Mouse (Mus musculus) megakaryocyte, embryonic 14.5 days (primary cell): Measurements from ENCODE around the gene Itk. TPM values are rescaled to one million over a fixed set of nuclear protein-coding genes. Genes with fewer than 3 reads are reported as not detected.

Experiments used
- H3K27me3 ChIP-seq: replicated peaks from 2 replicates; pipeline ENCODE3; 2012; ENCODE audit warnings: inconsistent platforms
- H3K36me3 ChIP-seq: replicated peaks from 2 replicates; pipeline ENCODE3; 2012; ENCODE audit warnings: low read length, inconsistent platforms, mixed read lengths
- H3K4me1 ChIP-seq: 2 replicates; pipeline ENCODE4 v1.6.1; 2012; ENCODE audit warnings: inconsistent platforms
- H3K4me3 ChIP-seq: replicated peaks from 2 replicates; pipeline ENCODE3; 2012; ENCODE audit warnings: moderate library complexity, mild to moderate bottlenecking, inconsistent platforms
- H3K9me3 ChIP-seq: 2 replicates; pipeline ENCODE4 v1.6.1; 2012; ENCODE audit warnings: inconsistent platforms
- FLI1 ChIP-seq: IDR thresholded peaks from 2 replicates; pipeline ENCODE4 v1.6.1; 2012; ENCODE audit warnings: low read length, inconsistent platforms, mixed read lengths
- GATA1 ChIP-seq: IDR thresholded peaks from 3 replicates; pipeline ENCODE4 v1.6.1; 2012; ENCODE audit warnings: mixed read lengths, low read length, inconsistent platforms, borderline replicate concordance
- polyA plus RNA-seq: library from polyadenylated mRNA; stranded (reverse); fragments of >175 nt; gene quantifications from 2 replicates; pipeline ENCODE4 v1.2.3, GENCODE M21; 2012; ENCODE audit warnings: low replicate concordance; ENCODE audit not compliant: insufficient read depth

Itk gene
- polyA plus RNA-seq, 1 experiment, result 0.09 TPM

- Histone ChIP-seq H3K36me3 (peaks cover 83% of the 10 kb centered on the region), H3K27me3 (no peaks in the 10 kb centered on the region), H3K9me3 (0 out of 2 replicates have a peak, but pooled peaks cover 3% of the 10 kb centered on the region), H3K4me3 (no peak overlapping the region), H3K4me1 (peaks cover 46% of the 10 kb centered on the region)
- no peak for TF ChIP-seq FLI1
- no peak for TF ChIP-seq GATA1
Measured at GRCm38 (mm10) chr11:46283800-46284199, 105.5 kb downstream of the Itk start.

GRCm38 (mm10) chr11:46282612-46283011 is 106.7 kb downstream of the Itk start:
- Histone ChIP-seq H3K4me1 (peaks cover 46% of the 10 kb centered on the region), H3K4me3 (peak overlapping the region; percentile 26), H3K9me3 (0 out of 2 replicates have a peak, but pooled peaks cover 3% of the 10 kb centered on the region), H3K36me3 (peaks cover 83% of the 10 kb centered on the region), H3K27me3 (no peaks in the 10 kb centered on the region)
- TF ChIP-seq GATA1 (no peak), FLI1 (no peak)

- no peak overlapping the region for H3K4me3 ChIP-seq
- H3K36me3 ChIP-seq, result peaks cover 92% of the 10 kb centered on the region
- peaks cover 38% of the 10 kb centered on the region for H3K4me1 ChIP-seq
- H3K27me3 ChIP-seq, result no peaks in the 10 kb centered on the region
- 0 out of 2 replicates have a peak, but pooled peaks cover 3% of the 10 kb centered on the region for H3K9me3 ChIP-seq
- TF ChIP-seq GATA1 (no peak), FLI1 (no peak)
Measured at GRCm38 (mm10) chr11:46278709-46279108, 110.6 kb downstream of the Itk start.

DNA sequence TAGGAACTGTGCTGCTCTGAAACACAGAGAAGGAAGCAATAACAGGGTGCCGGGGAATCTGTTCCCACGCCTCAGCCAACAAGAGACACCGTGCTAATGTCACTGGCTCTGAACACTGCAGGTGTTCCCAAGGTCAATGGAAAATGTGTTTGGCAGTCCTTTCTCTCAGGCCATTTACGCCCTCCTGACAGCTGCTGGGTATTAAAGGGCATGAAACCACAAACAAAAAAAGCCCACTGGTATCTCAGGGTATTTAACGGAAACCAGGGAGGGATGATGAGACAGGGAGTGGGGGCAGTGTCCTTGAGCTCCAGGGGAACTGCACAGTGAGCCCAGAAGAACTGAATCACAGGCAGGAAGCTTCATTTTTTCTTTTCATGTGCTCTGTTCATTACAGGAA is 111.2 kb downstream of the Itk start:
- no peaks in the 10 kb centered on the region for H3K27me3 ChIP-seq
- TF ChIP-seq GATA1, result no peak
- H3K36me3 ChIP-seq, result peaks cover 92% of the 10 kb centered on the region
- peaks cover 32% of the 10 kb centered on the region for H3K4me1 ChIP-seq
- H3K4me3 ChIP-seq, result no peak overlapping the region
- 0 out of 2 replicates have a peak, but pooled peaks cover 3% of the 10 kb centered on the region for H3K9me3 ChIP-seq

GRCm38 (mm10) chr11:46276778-46277177 is 112.5 kb downstream of the Itk start:
- TF ChIP-seq GATA1 (no peak), FLI1 (no peak)
- no peaks in the 10 kb centered on the region for H3K27me3 ChIP-seq
- peaks cover 19% of the 10 kb centered on the region for H3K4me1 ChIP-seq
- peaks cover 93% of the 10 kb centered on the region for H3K36me3 ChIP-seq
- H3K9me3 ChIP-seq, result no peaks in the 10 kb centered on the region
- H3K4me3 ChIP-seq, result no peak overlapping the region

GRCm38 (mm10) chr11:46276168-46276567 is 113.1 kb downstream of the Itk start:
- Histone ChIP-seq H3K9me3 (no peaks in the 10 kb centered on the region), H3K36me3 (peaks cover 93% of the 10 kb centered on the region), H3K27me3 (no peaks in the 10 kb centered on the region), H3K4me1 (peaks cover 14% of the 10 kb centered on the region), H3K4me3 (no peak overlapping the region)
- TF ChIP-seq FLI1, result no peak
- no peak for TF ChIP-seq GATA1

GRCm38 (mm10) chr11:46275302-46275701 is 114.0 kb downstream of the Itk start:
- TF ChIP-seq FLI1 (no peak), GATA1 (no peak)
- Histone ChIP-seq H3K9me3 (no peaks in the 10 kb centered on the region), H3K27me3 (no peaks in the 10 kb centered on the region), H3K4me3 (no peak overlapping the region), H3K4me1 (peaks cover 8% of the 10 kb centered on the region; the same call in 1 of the 2 replicates), H3K36me3 (peaks cover 92% of the 10 kb centered on the region)

Other genes with a start within 250 kb of the Itk start
- not detected in 2 replicates for gene Nipal4, start 223.0 kb downstream of the Itk start, polyA plus RNA-seq
- not detected in 2 replicates for gene Fndc9, start 154.0 kb downstream of the Itk start, polyA plus RNA-seq
- gene Cyfip2, start 76.7 kb downstream of the Itk start, polyA plus RNA-seq, result 2.3 and 3.2 TPM in 2 replicates
- 0.43 and 2.6 TPM in 2 replicates for gene Fam71b, start 7.0 kb upstream of the Itk start, polyA plus RNA-seq
- gene Med7, start 47.4 kb upstream of the Itk start, polyA plus RNA-seq, result 96.5 and 121 TPM in 2 replicates
- gene Havcr2, start 65.4 kb upstream of the Itk start, polyA plus RNA-seq, result 2.9 TPM in 1 of 2 replicates, not detected in the other
- gene Gm12169, start 134.7 kb upstream of the Itk start, polyA plus RNA-seq, result not detected in 2 replicates
- gene BC053393, start 182.0 kb upstream of the Itk start, polyA plus RNA-seq, result not detected in 2 replicates
- not detected in 2 replicates for gene Dppa1, start 239.7 kb upstream of the Itk start, polyA plus RNA-seq